Mouse (Mus musculus): ENCODE data around the gene Cdc42bpg. TPM values are rescaled to one million over a fixed set of nuclear protein-coding genes. Genes with fewer than 3 reads are reported as not detected.
"Not testable (repeated sequence)": the region's sequence is repeated elsewhere in the genome, so short reads cannot be mapped to it uniquely, and the experiment has no call there.

The Cdc42bpg gene
- polyA plus RNA-seq, 1 experiment, result not detected

GRCm38 (mm10) chr19:6302522-6302921, 3.7 kb upstream of the Cdc42bpg start:
- no peak for TF ChIP-seq CTCF (IDR thresholded peaks at IDR 0.05; ENCODE audit: insufficient read depth, low read depth, low read length)
- no peak for TF ChIP-seq POLR2A (IDR thresholded peaks at IDR 0.05; ENCODE audit: insufficient read depth, low read depth, low read length)
- H3K4me1 ChIP-seq (ENCODE audit: control insufficient read depth, insufficient read depth, low read length), result peaks cover 23% of the 10 kb centered on the region

GRCm38 (mm10) chr19:6303831-6304230, 2.4 kb upstream of the Cdc42bpg start:
- Histone ChIP-seq H3K4me1 (ENCODE audit: control insufficient read depth, insufficient read depth, low read length) (peaks cover 14% of the 10 kb centered on the region), H3K27ac (ENCODE audit: insufficient read depth, low read depth, low read length) (no peak overlapping the region), H3K4me3 (ENCODE audit: insufficient read depth, low read depth, low read length) (no peak overlapping the region)
- WGBS, result 72% methylated on average over 6 of the region's 6 CpGs
- TF ChIP-seq POLR2A (IDR thresholded peaks at IDR 0.05; ENCODE audit: insufficient read depth, low read depth, low read length) (no peak), CTCF (IDR thresholded peaks at IDR 0.05; ENCODE audit: insufficient read depth, low read depth, low read length) (no peak)

More at GRCm38 (mm10) chr19:6302522-6302921, 3.7 kb upstream of the Cdc42bpg start:
- 19% methylated on average over 4 of the region's 4 CpGs for WGBS
- H3K4me3 ChIP-seq (ENCODE audit: insufficient read depth, low read depth, low read length), result no peak overlapping the region
- H3K27ac ChIP-seq (ENCODE audit: insufficient read depth, low read depth, low read length), result no peak overlapping the region

- Histone ChIP-seq H3K27ac (ENCODE audit: insufficient read depth, low read depth, low read length) (no peak overlapping the region), H3K4me3 (ENCODE audit: insufficient read depth, low read depth, low read length) (no peak overlapping the region), H3K4me1 (ENCODE audit: control insufficient read depth, insufficient read depth, low read length) (peaks cover 11% of the 10 kb centered on the region)
- 19% methylated on average over 5 of the region's 5 CpGs for WGBS
- TF ChIP-seq CTCF (IDR thresholded peaks at IDR 0.05; ENCODE audit: insufficient read depth, low read depth, low read length), result peak; percentile 90
- TF ChIP-seq POLR2A (IDR thresholded peaks at IDR 0.05; ENCODE audit: insufficient read depth, low read depth, low read length), result no peak
These were observed 1.3 kb upstream of the Cdc42bpg start for GRCm38 (mm10) chr19:6304787-6305516.

GRCm38 (mm10) chr19:6305517-6306115, 640 bp upstream of the Cdc42bpg start:
- TF ChIP-seq CTCF (IDR thresholded peaks at IDR 0.05; ENCODE audit: insufficient read depth, low read depth, low read length), result no peak
- TF ChIP-seq POLR2A (IDR thresholded peaks at IDR 0.05; ENCODE audit: insufficient read depth, low read depth, low read length), result no peak
- Histone ChIP-seq H3K27ac (ENCODE audit: insufficient read depth, low read depth, low read length) (no peak overlapping the region), H3K4me1 (ENCODE audit: control insufficient read depth, insufficient read depth, low read length) (peaks cover 11% of the 10 kb centered on the region), H3K4me3 (ENCODE audit: insufficient read depth, low read depth, low read length) (no peak overlapping the region)
- 71% methylated on average over 8 of the region's 8 CpGs for WGBS

GRCm38 (mm10) chr19:6306586-6306985, 330 bp downstream of the Cdc42bpg start:
- no peak overlapping the region for H3K27ac ChIP-seq (ENCODE audit: insufficient read depth, low read depth, low read length)
- TF ChIP-seq POLR2A (IDR thresholded peaks at IDR 0.05; ENCODE audit: insufficient read depth, low read depth, low read length) (no peak), CTCF (IDR thresholded peaks at IDR 0.05; ENCODE audit: insufficient read depth, low read depth, low read length) (peak; percentile 71; the same call in 1 of the 2 replicates)
- peaks cover 11% of the 10 kb centered on the region for H3K4me1 ChIP-seq (ENCODE audit: control insufficient read depth, insufficient read depth, low read length)
- WGBS, result 1% methylated on average over 33 of the region's 34 CpGs
- H3K4me3 ChIP-seq (ENCODE audit: insufficient read depth, low read depth, low read length), result peak overlapping the region; percentile 49

GRCm38 (mm10) chr19:6307733-6308531, 1.7 kb downstream of the Cdc42bpg start:
- H3K4me3 ChIP-seq (ENCODE audit: insufficient read depth, low read depth, low read length), result no peak overlapping the region

GRCm38 (mm10) chr19:6310181-6310580, 3.9 kb downstream of the Cdc42bpg start:
- Histone ChIP-seq H3K4me1 (ENCODE audit: control insufficient read depth, insufficient read depth, low read length) (no peaks in the 10 kb centered on the region; the same call in 1 of the 2 replicates), H3K4me3 (ENCODE audit: insufficient read depth, low read depth, low read length) (no peak overlapping the region), H3K27ac (ENCODE audit: insufficient read depth, low read depth, low read length) (no peak overlapping the region)
- TF ChIP-seq POLR2A (IDR thresholded peaks at IDR 0.05; ENCODE audit: insufficient read depth, low read depth, low read length), result no peak
- no peak for TF ChIP-seq CTCF (IDR thresholded peaks at IDR 0.05; ENCODE audit: insufficient read depth, low read depth, low read length)
- 94% methylated on average over 5 of the region's 5 CpGs for WGBS

More at GRCm38 (mm10) chr19:6307733-6308531, 1.7 kb downstream of the Cdc42bpg start:
- TF ChIP-seq CTCF (IDR thresholded peaks at IDR 0.05; ENCODE audit: insufficient read depth, low read depth, low read length) (no peak), POLR2A (IDR thresholded peaks at IDR 0.05; ENCODE audit: insufficient read depth, low read depth, low read length) (no peak)
- no peak overlapping the region for H3K27ac ChIP-seq (ENCODE audit: insufficient read depth, low read depth, low read length)
- H3K4me1 ChIP-seq (ENCODE audit: control insufficient read depth, insufficient read depth, low read length), result peaks cover 4% of the 10 kb centered on the region
- 88% methylated on average over 9 of the region's 9 CpGs for WGBS

- H3K27ac ChIP-seq (ENCODE audit: insufficient read depth, low read depth, low read length); H3K4me1 ChIP-seq (ENCODE audit: control insufficient read depth, insufficient read depth, low read length); H3K4me3 ChIP-seq (ENCODE audit: insufficient read depth, low read depth, low read length): not testable (repeated sequence)
- 91% methylated on average over 3 of the region's 3 CpGs for WGBS
These were observed 5.5 kb downstream of the Cdc42bpg start for GRCm38 (mm10) chr19:6311783-6312182.

GRCm38 (mm10) chr19:6313796-6314195, 7.5 kb downstream of the Cdc42bpg start:
- no peaks in the 10 kb centered on the region for H3K4me1 ChIP-seq (ENCODE audit: control insufficient read depth, insufficient read depth, low read length)
- 91% methylated on average over 8 of the region's 8 CpGs for WGBS
- H3K27ac ChIP-seq (ENCODE audit: insufficient read depth, low read depth, low read length), result no peak overlapping the region
- no peak overlapping the region for H3K4me3 ChIP-seq (ENCODE audit: insufficient read depth, low read depth, low read length)
- TF ChIP-seq CTCF (IDR thresholded peaks at IDR 0.05; ENCODE audit: insufficient read depth, low read depth, low read length) (no peak), POLR2A (IDR thresholded peaks at IDR 0.05; ENCODE audit: insufficient read depth, low read depth, low read length) (no peak)
